Mouse (Mus musculus): ENCODE measurements around the gene Gtf2a1. TPM values are rescaled to one million over a fixed set of nuclear protein-coding genes. Genes with fewer than 3 reads are reported as not detected.

Gtf2a1 gene
- polyA plus RNA-seq, 1 experiment from 2014 or later: 26.4 TPM

- WGBS (ENCODE audit: insufficient replicate concordance): 56% methylated on average over 3 of the region's 3 CpGs
Observed at GRCm38 (mm10) chr12:91523626-91524025, 66.7 kb downstream of the Gtf2a1 start.

GRCm38 (mm10) chr12:91517808-91518207 lies 72.5 kb downstream of the Gtf2a1 start:
- Histone ChIP-seq H3K27ac (ENCODE audit: low read depth, low read length) (no peak overlapping the region), H3K4me3 (ENCODE audit: low read depth, low read length) (no peak overlapping the region), H3K4me1 (ENCODE audit: control insufficient read depth, insufficient read depth, low read length) (no peaks in the 10 kb centered on the region)

More at GRCm38 (mm10) chr12:91523626-91524025, 66.7 kb downstream of the Gtf2a1 start:
- H3K36me3 ChIP-seq (ENCODE audit: control insufficient read depth, insufficient read depth, low read length): no peaks in the 10 kb centered on the region
- no peaks in the 10 kb centered on the region for H3K9me3 ChIP-seq (replicated peaks; ENCODE audit: control insufficient read depth, low read length)
- no peak overlapping the region for H3K27ac ChIP-seq (ENCODE audit: low read depth, low read length)
- ATAC-seq (replicated peaks; ENCODE audit: insufficient number of reproducible peaks, low FRiP score, low TSS enrichment): no peak
- H3K4me3 ChIP-seq (ENCODE audit: low read depth, low read length): no peak overlapping the region
- H3K27me3 ChIP-seq (ENCODE audit: control insufficient read depth, insufficient read depth, low read length): no peaks in the 10 kb centered on the region
- H3K9ac ChIP-seq (ENCODE audit: low read depth, low read length): no peak overlapping the region
- no peak overlapping the region for H3K4me2 ChIP-seq
- no peaks in the 10 kb centered on the region for H3K4me1 ChIP-seq (ENCODE audit: control insufficient read depth, insufficient read depth, low read length)

GRCm38 (mm10) chr12:91513980-91514379 lies 76.3 kb downstream of the Gtf2a1 start:
- no peaks in the 10 kb centered on the region for H3K9me3 ChIP-seq (replicated peaks; ENCODE audit: control insufficient read depth, low read length)
- no peak overlapping the region for H3K9ac ChIP-seq (ENCODE audit: low read depth, low read length)
- no peaks in the 10 kb centered on the region for H3K36me3 ChIP-seq (ENCODE audit: control insufficient read depth, insufficient read depth, low read length)
- H3K4me3 ChIP-seq (ENCODE audit: low read depth, low read length): no peak overlapping the region
- ATAC-seq (replicated peaks; ENCODE audit: insufficient number of reproducible peaks, low FRiP score, low TSS enrichment): no peak
- 77% methylated on average over 6 of the region's 6 CpGs for WGBS (ENCODE audit: insufficient replicate concordance)
- H3K4me2 ChIP-seq: no peak overlapping the region
- no peak overlapping the region for H3K27ac ChIP-seq (ENCODE audit: low read depth, low read length)
- H3K4me1 ChIP-seq (ENCODE audit: control insufficient read depth, insufficient read depth, low read length): no peaks in the 10 kb centered on the region
- no peaks in the 10 kb centered on the region for H3K27me3 ChIP-seq (ENCODE audit: control insufficient read depth, insufficient read depth, low read length)

More at GRCm38 (mm10) chr12:91517808-91518207, 72.5 kb downstream of the Gtf2a1 start:
- Histone ChIP-seq H3K9ac (ENCODE audit: low read depth, low read length) (no peak overlapping the region), H3K27me3 (ENCODE audit: control insufficient read depth, insufficient read depth, low read length) (no peaks in the 10 kb centered on the region), H3K36me3 (ENCODE audit: control insufficient read depth, insufficient read depth, low read length) (no peaks in the 10 kb centered on the region), H3K4me2 (no peak overlapping the region), H3K9me3 (replicated peaks; ENCODE audit: control insufficient read depth, low read length) (no peaks in the 10 kb centered on the region)
- WGBS (ENCODE audit: insufficient replicate concordance): 66% methylated on average over 3 of the region's 3 CpGs
- ATAC-seq (replicated peaks; ENCODE audit: insufficient number of reproducible peaks, low FRiP score, low TSS enrichment): no peak

- ATAC-seq (replicated peaks; ENCODE audit: insufficient number of reproducible peaks, low FRiP score, low TSS enrichment): no peak
- Histone ChIP-seq H3K27ac (ENCODE audit: low read depth, low read length) (no peak overlapping the region), H3K9me3 (replicated peaks; ENCODE audit: control insufficient read depth, low read length) (no peaks in the 10 kb centered on the region), H3K36me3 (ENCODE audit: control insufficient read depth, insufficient read depth, low read length) (no peaks in the 10 kb centered on the region), H3K4me2 (no peak overlapping the region), H3K4me1 (ENCODE audit: control insufficient read depth, insufficient read depth, low read length) (no peaks in the 10 kb centered on the region), H3K4me3 (ENCODE audit: low read depth, low read length) (no peak overlapping the region), H3K9ac (ENCODE audit: low read depth, low read length) (no peak overlapping the region), H3K27me3 (ENCODE audit: control insufficient read depth, insufficient read depth, low read length) (no peaks in the 10 kb centered on the region)
- 80% methylated on average over 3 of the region's 3 CpGs for WGBS (ENCODE audit: insufficient replicate concordance)
Observed at GRCm38 (mm10) chr12:91511766-91512165, 78.5 kb downstream of the Gtf2a1 start.

Other genes starting within 250 kb of the Gtf2a1 start
- 6.1 and 7.4 TPM in 2 replicates for gene Cep128, start 206.1 kb downstream of the Gtf2a1 start, polyA plus RNA-seq (2014; fragmentation: Nextera tagmentation; extraction: Ambion mirVana)
- gene Tshr, start 205.9 kb downstream of the Gtf2a1 start, polyA plus RNA-seq (2014; fragmentation: Nextera tagmentation; extraction: Ambion mirVana): 0.15 and 0.43 TPM in 2 replicates
- 3.5 and 6.7 TPM in 2 replicates for gene Ston2, start 197.9 kb upstream of the Gtf2a1 start, polyA plus RNA-seq (2014; fragmentation: Nextera tagmentation; extraction: Ambion mirVana)

Measured in heart, embryonic 11.5 days (tissue).